In the genomic region with DNA sequence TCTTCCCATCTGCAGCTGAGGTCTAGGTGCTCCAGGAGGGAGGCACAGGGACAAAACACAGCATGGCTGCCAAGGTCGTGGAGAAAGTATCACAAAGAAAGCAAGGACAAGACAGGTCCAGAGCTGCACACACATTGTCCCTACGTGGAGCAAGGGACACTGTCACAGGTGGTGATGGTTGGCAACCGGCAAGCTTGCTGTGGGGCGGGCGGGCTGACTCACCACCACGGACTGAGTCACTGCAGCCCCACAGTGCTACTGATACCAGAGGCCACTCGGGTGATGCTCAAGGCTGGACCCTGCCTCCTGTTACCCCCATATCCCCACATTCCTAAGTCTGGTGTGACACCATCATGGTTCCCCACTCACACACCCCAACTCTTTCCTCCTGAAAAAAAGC, we compare ENCODE assay signal across 23 mouse cellular contexts. TPM values are rescaled to one million over a fixed set of nuclear protein-coding genes. Genes with fewer than 3 reads are reported as not detected.
A peak's percentile ranks its signal among the peaks of the same experiment; 100 is the strongest.
DNase-seq lines count a peak whose midpoint lies in the region; ATAC-seq and TF ChIP-seq lines count a peak whose summit lies in the region.
"Had no signal": no experiment of that assay in that cellular context is flagged by ENCODE, and none has a peak within 500 bp of the region (broad histone marks: within the 10 kb centered on the region; RNA-seq: fewer than 3 reads in every experiment).

No protein-coding gene starts in this region.

- no peak for TF ChIP-seq CTCF in Patski (IDR thresholded peaks at IDR 0.05)

- no peaks in the 10 kb centered on the region for H3K27me3 ChIP-seq in Patski
- H3K27me3 ChIP-seq: forebrain, embryonic 13.5 days; hindbrain, embryonic 15.5 days; kidney, embryonic 15.5 days; lung, embryonic 15.5 days; midbrain, embryonic 13.5 days; neural tube, embryonic 13.5 days; stomach, embryonic 15.5 days had no signal

- peak; percentile 78 for DNase-seq in adrenal gland, adult 2 months
- no peak for DNase-seq in adrenal gland, postnatal 4 days (ENCODE audit: low spot score in 2 of 2)
- DNase-seq in cerebellum, postnatal 36 days = peak; percentile 32 to 40
- no peak for DNase-seq in cerebellum, postnatal 10 days
- DNase-seq in 3134 (ENCODE audit: extremely low read depth, insufficient read length, low spot score) (peak; percentile 56), Patski (ENCODE audit: low read depth, low spot score) (no peak)
- DNase-seq in right cerebral cortex, postnatal 10 days (ENCODE audit: low spot score in 2 of 2) = no peak
- DNase-seq in left cerebral cortex, adult 11 months (ENCODE audit: low spot score) = no peak
- DNase-seq: B cell, adult 2 months; gastrocnemius, postnatal 10 days; heart, adult 11 months; heart, postnatal 36 days; kidney, postnatal 4 days; lung, postnatal 4 days; right cerebral cortex, postnatal 25 days had no signal

- ATAC-seq in Patski = peak; percentile 8
- ATAC-seq: forebrain, embryonic 13.5 days; intestine, embryonic 16.5 days; midbrain, embryonic 13.5 days had no signal

- POLR2A ChIA-PET in Patski (lab: Charles Lee) = interaction anchor here (1.2 to 1.4 kb wide), 2 partner anchors 11 to 15 kb away, joined by 5 to 7 read pairs; a partner anchor contains a TSS

- in situ Hi-C loops in Patski (cut with MboI; ENCODE audit: low pct_unique_long_range_greater_than_20kb) = no loop called here

- CTCF ChIA-PET in Patski (lab: Charles Lee) = interaction anchor here (0.9 to 1.6 kb wide), 2 partner anchors 10 to 64 kb away, joined by 3 to 4 read pairs; no protein-coding TSS in a partner anchor

RNA-seq across cellular contexts. Expression of a gene that starts 3.9 kb away (rescaled TPM):
- 10 to 100 TPM; 20.1 to 20.3 TPM for total RNA-seq in adrenal gland, adult 2 months (2021)
- 40.4 and 50.3 TPM in 2 replicates for polyA plus RNA-seq in adrenal gland, adult 2 months (2012; rRNA removed)
- total RNA-seq in adrenal gland, postnatal 4 days (2021) = 10 to 100 TPM; 23.8 to 28.5 TPM
- 19.9 TPM for polyA plus RNA-seq in Patski (2021)

RNA-seq across cellular contexts. Expression of a gene that starts 5.0 kb away (rescaled TPM):
- total RNA-seq in adrenal gland, adult 2 months (2021) = 100 to 1,000 TPM; 105 to 130 TPM
- 93.3 and 98.1 TPM in 2 replicates for polyA plus RNA-seq in adrenal gland, adult 2 months (2012; rRNA removed)
- total RNA-seq in adrenal gland, postnatal 4 days (2021) = 100 to 1,000 TPM; 106 to 111 TPM
- 108 TPM for polyA plus RNA-seq in Patski (2021)

RNA-seq across cellular contexts. Expression of a gene that starts 13.7 kb away (rescaled TPM):
- 10 to 100 TPM; 72.0 to 83.7 TPM for total RNA-seq in adrenal gland, adult 2 months (2021)
- polyA plus RNA-seq in adrenal gland, adult 2 months (2012; rRNA removed) = 117 and 121 TPM in 2 replicates
- 100 to 1,000 TPM; 114 TPM for total RNA-seq in adrenal gland, postnatal 4 days (2021)
- polyA plus RNA-seq in Patski (2021) = 80.3 TPM

RNA-seq across cellular contexts. Expression of a gene that starts 15.3 kb away (rescaled TPM):
- total RNA-seq in adrenal gland, adult 2 months (2021) = 100 to 1,000 TPM in 1 of 2 experiments, 10 to 100 TPM in 1; 93.7 to 118 TPM
- 161 and 176 TPM in 2 replicates for polyA plus RNA-seq in adrenal gland, adult 2 months (2012; rRNA removed)
- total RNA-seq in adrenal gland, postnatal 4 days (2021) = 10 to 100 TPM; 58.9 to 59.7 TPM
- polyA plus RNA-seq in Patski (2021) = 78.9 TPM

RNA-seq across cellular contexts. Expression of a gene that starts 16.1 kb away (rescaled TPM):
- 100 to 1,000 TPM; 166 to 234 TPM for total RNA-seq in adrenal gland, adult 2 months (2021)
- polyA plus RNA-seq in adrenal gland, adult 2 months (2012; rRNA removed) = 101 and 122 TPM in 2 replicates
- total RNA-seq in adrenal gland, postnatal 4 days (2021) = 100 to 1,000 TPM; 380 to 390 TPM
- 514 TPM for polyA plus RNA-seq in Patski (2021)

Comparison
In these comparisons a context has a peak if more than half of its experiments do, and no peak if none do; other contexts are left out.
1. DNase-seq: peak in adrenal gland, adult 2 months (single experiment), cerebellum, postnatal 36 days (2 of 2) and 3134 (single experiment); none in adrenal gland, postnatal 4 days (0 of 2), cerebellum, postnatal 10 days (0 of 2), Patski (single experiment), right cerebral cortex, postnatal 10 days (0 of 2) and left cerebral cortex, adult 11 months (single experiment).